Mouse (Mus musculus) regulatory T cell (primary cell): ENCODE measurements around the gene Prg4.

ENCODE experiments used
- in situ Hi-C: fragments of 300-600 bp; cut with MboI, MseI; formaldehyde crosslinking; loops from one replicate; pipeline ENCODE4 v1.15.1; 2025; ENCODE audit warnings: high pct_unique_total_duplicates

The Prg4 gene

DNA sequence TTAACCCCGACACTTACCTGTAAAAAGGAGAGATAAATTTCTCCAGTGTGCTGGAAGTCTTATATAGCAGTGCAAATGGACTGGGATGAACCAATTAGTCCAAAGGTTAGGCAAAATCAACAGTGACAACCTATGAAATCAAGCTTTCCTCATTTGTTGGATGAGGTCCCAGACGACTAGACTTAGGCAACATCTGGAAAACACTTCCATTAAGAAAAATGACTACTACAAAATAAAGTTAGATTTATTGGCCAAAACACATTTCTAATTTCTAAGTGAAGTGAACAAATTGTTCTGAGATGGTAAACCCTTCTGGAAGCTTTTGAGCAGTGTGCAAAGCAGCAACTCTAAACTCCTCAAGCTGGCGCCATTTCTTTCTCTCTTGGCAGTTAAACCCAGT lies at the start of gene Prg4:
TSS of gene Prg4 (minus strand) at position 34 of the 400 bp plus-strand sequence.
- in situ Hi-C loops = no loop called here

- in situ Hi-C loops = no loop called here
Measured at GRCm38 (mm10) chr1:150513041-150513440, 47.1 kb upstream of the Prg4 start.

GRCm38 (mm10) chr1:150505794-150506193 lies 39.8 kb upstream of the Prg4 start:
- in situ Hi-C loops = no loop called here

- in situ Hi-C loops = no loop called here
Measured at GRCm38 (mm10) chr1:150503321-150503720, 37.4 kb upstream of the Prg4 start.

- in situ Hi-C loops = no loop called here
Measured at GRCm38 (mm10) chr1:150498177-150498576, 32.2 kb upstream of the Prg4 start.

- in situ Hi-C loops = no loop called here
Measured at GRCm38 (mm10) chr1:150497690-150498089, 31.7 kb upstream of the Prg4 start.

DNA sequence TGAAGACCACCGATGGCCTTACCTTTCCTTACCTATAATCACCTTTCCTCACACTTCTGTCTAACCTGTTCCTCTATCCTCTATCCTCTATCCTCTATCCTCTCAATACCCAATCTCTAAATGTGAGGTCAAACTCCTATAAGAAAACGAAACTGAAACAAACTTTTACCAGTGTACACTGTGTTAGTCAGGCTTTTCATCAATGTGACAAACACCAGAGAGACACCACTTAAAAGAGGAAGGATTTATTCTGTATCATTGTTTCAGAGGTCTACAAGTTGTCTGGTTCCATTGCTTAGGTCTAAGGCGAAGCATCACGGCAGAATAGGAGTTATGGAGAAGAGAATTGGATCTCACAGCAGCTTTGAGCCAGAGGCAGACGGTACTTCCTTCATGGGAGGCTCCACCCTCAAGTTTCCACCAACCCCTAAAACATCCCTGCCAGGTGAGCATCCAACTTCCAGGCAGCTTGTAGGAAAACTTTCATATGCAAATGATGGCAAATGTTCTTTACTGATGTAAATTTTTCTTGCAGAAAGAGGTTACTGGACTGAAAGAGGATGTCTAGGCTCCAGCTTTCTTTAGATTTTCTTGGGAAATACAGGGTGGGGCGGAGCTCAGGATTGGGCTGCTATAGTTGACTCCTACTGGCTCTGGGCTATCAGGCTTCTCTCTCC lies 30.8 kb upstream of the Prg4 start:
- in situ Hi-C loops = no loop called here

DNA sequence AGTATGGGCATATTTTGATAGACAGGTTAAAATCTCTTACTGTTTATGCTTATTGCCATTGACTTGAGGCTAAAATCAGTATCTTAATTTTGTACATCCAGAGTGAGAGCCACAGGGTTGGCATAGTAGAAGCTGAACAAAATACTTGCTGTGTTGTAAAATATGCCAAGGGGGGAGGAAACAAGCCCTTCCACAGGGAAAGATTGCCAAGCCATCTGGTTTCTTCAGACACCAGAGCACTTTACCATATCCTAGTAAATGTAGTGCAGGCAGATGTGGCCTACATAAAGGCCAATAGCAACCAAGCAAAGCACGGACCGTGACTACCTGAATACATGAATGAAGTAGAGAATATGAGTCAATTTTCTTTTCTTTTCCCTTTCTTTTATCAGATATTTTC lies 23.2 kb upstream of the Prg4 start:
- in situ Hi-C loops = no loop called here

GRCm38 (mm10) chr1:150480674-150481073 lies 14.7 kb upstream of the Prg4 start:
- in situ Hi-C loops = no loop called here

DNA sequence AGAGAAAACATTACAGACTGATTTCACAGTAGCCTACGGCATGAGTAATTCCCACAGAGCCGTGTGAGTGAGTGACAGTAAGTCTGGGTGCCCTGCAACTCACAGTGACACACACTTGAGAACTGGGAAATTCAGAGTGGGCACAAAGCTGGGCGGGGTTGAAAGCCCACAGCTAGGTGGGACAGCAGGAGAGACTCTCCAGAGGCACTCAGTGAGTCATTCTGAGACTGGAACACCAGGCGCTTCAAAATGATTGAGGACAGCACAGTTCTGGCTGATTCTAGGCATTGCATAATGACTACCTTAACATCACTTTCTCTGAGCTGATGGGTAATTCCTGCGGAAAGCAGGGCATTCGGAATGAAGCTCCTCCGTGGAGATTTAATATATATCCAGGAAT lies 6.6 kb upstream of the Prg4 start:
- in situ Hi-C loops = no loop called here

GRCm38 (mm10) chr1:150469992-150470391 lies 4.0 kb upstream of the Prg4 start:
- in situ Hi-C loops = no loop called here

DNA sequence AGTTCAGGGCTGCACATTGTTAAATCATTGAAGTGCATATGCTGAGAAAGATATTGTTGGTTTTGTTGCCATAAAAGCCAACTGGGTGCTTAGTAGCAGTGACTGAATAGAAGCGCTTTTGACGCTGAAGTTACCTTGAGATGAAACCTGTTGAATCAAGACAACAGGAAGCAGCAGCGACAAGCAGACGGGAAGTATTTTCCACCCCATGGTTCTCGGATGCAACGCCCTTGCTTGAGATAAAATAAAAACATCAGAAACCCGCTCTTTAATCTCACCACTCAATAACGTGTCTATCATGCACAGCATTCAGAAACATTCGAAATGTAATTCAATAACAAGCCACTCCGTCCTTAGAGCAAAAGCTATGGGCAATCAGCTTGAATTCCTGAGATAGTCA lies 601 bp downstream of the Prg4 start:
- in situ Hi-C loops = no loop called here

DNA sequence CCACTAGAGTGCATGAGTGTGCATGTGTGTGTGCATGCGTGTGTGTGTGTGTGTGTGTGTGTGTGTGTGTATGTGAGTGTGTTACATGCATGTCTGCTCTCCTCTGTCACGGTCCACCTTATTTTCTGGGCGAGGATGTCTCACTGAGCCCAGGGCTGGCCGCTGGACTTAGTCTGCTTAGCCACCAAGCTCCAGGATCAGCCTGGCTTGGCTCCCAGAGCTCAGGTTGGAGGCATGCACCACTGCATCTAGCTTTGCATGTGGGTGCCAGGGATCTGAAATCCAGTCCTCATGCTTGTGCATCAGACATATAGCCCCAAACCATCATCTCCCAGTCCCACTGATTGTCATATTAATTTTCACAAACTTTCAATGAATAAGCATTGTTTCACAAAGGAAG lies 2.3 kb downstream of the Prg4 start:
- in situ Hi-C loops = no loop called here

GRCm38 (mm10) chr1:150463068-150463467 lies 2.9 kb downstream of the Prg4 start:
- in situ Hi-C loops = no loop called here

- in situ Hi-C loops = no loop called here
Measured at GRCm38 (mm10) chr1:150460595-150460994, 5.4 kb downstream of the Prg4 start.

DNA sequence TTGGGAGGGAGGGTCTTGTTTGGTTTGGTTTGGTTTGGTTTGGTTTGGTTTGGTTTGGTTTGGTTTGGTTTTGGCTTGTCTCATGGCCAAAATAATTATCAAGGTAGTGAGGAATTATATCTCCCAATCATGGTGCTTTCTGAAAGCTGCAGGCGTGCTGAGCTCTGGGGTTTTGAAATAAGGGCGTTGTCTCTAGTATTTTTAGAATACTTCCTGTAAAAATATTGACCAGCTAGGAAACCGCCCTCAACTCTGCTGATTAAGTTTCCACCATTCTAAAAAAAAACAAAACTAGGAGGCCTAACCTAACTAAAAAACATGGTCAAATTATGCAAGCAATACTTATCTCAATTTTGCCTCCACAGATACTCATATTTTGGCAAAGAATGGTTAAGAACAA lies 6.4 kb downstream of the Prg4 start:
- in situ Hi-C loops = no loop called here

DNA sequence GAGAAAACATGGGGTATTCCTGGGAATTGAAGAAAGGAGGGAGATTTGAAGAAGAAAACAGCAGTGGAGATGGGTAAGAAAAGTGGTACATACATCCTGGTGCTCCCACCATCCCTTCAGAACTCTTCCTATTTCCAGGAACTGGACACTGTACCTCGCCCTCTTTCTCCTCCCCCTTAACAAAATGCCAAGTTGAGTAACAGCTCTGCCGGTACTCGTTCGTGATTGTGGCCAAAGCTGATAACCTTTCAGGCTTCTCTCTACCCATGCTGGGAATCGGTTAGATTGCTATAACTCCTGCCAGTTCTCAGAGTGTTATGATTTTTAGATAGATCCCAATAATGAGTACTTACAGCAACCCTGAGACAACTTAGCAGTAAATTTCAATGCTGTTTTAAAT lies 7.0 kb downstream of the Prg4 start:
- in situ Hi-C loops = no loop called here

GRCm38 (mm10) chr1:150441731-150442130 lies 24.2 kb downstream of the Prg4 start:
- in situ Hi-C loops = no loop called here

- in situ Hi-C loops = loop anchor here (10.0 kb wide), 1 partner anchor 916 kb away; no protein-coding TSS in a partner anchor
Measured at GRCm38 (mm10) chr1:150438641-150439040, 27.3 kb downstream of the Prg4 start.

DNA sequence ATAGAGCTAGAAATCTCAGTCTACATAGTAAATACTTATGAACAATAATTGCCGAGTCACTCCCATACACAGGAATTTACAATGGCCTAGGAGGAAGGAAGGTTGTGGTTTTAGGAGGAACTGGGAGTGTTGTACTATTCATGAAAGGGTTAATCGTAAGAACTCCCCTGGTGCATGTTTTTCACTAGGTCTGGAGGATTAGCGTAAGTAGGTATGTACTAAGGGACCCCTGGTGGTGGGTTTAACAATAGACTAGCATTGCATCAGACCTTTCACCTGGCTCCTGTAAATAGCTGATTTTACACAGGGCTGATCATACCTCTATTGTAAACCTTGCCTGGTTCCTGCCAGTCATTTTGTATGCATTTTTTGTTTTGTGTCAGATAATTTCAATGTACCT lies 39.7 kb downstream of the Prg4 start:
- in situ Hi-C loops = no loop called here

GRCm38 (mm10) chr1:150425665-150426064 lies 40.3 kb downstream of the Prg4 start:
- in situ Hi-C loops = no loop called here

GRCm38 (mm10) chr1:150418426-150418825 lies 47.5 kb downstream of the Prg4 start:
- in situ Hi-C loops = no loop called here

GRCm38 (mm10) chr1:150416006-150416405 lies 50.0 kb downstream of the Prg4 start:
- in situ Hi-C loops = no loop called here

DNA sequence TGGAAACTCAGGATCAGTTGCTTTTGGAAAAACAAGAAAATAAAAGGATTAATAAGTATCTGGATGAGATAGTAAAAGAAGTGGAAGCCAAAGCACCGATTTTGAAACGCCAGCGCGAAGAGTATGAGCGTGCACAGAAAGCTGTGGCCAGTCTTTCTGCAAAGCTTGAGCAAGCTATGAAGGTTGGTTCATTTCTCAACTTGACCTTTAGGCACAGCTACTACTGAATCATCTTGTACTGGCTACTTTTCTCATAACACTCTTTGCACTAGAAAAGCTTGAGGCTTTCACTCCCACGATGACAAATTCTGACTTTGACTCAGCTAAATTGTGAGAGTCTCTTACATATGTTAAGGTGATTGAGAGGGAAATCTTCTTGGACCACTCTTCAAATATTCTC lies 56.0 kb downstream of the Prg4 start:
- in situ Hi-C loops = loop anchor here (10.0 kb wide), 1 partner anchor 1165 kb away; the partner anchor contains the start of gene Fam129a
